Mouse (Mus musculus): ENCODE data around the gene Ahnak. TPM values are rescaled to one million over a fixed set of nuclear protein-coding genes. Genes with fewer than 3 reads are reported as not detected.
"Not testable (repeated sequence)": the region's sequence is repeated elsewhere in the genome, so short reads cannot be mapped to it uniquely, and the experiment has no call there.

Gene Ahnak
- polyA plus RNA-seq, 1 experiment from 2014 or later, result 2.2 TPM

- Histone ChIP-seq H3K9ac (replicated peaks; ENCODE audit: low read depth, low read length) (peak within 1 kb of the TSS; percentile 64), H3K4me2 (ENCODE audit: low read length) (peak within 1 kb of the TSS; percentile 85), H3K4me3 (replicated peaks; ENCODE audit: low read length) (peak within 1 kb of the TSS; percentile 73), H3K4me1 (replicated peaks; ENCODE audit: control insufficient read depth, insufficient read depth, low read length) (peaks cover 19% of the 10 kb centered on the region), H3K27me3 (replicated peaks; ENCODE audit: control insufficient read depth, insufficient read depth, low read length) (no peaks in the 10 kb centered on the region), H3K9me3 (ENCODE audit: control insufficient read depth, low read length) (no peaks in the 10 kb centered on the region), H3K36me3 (ENCODE audit: control insufficient read depth, insufficient read depth) (peaks cover 39% of the 10 kb centered on the region), H3K27ac (ENCODE audit: low read length) (peak within 1 kb of the TSS; percentile 85)
- peak; percentile 99 for ATAC-seq
- WGBS, result under 1% methylated on average over 52 of the region's 52 CpGs
These were observed 22.3 kb upstream of the Ahnak start, which contains the start of gene Eef1g for GRCm38 (mm10) chr19:8966590-8967372. Eef1g (plus strand) TSS chr19:8967041.

GRCm38 (mm10) chr19:8967373-8967743 is 21.7 kb upstream of the Ahnak start:
- Histone ChIP-seq H3K4me1 (replicated peaks; ENCODE audit: control insufficient read depth, insufficient read depth, low read length) (peaks cover 19% of the 10 kb centered on the region), H3K9ac (replicated peaks; ENCODE audit: low read depth, low read length) (peak overlapping the region; percentile 64), H3K27me3 (replicated peaks; ENCODE audit: control insufficient read depth, insufficient read depth, low read length) (no peaks in the 10 kb centered on the region), H3K4me2 (ENCODE audit: low read length) (peak overlapping the region; percentile 85), H3K9me3 (ENCODE audit: control insufficient read depth, low read length) (no peaks in the 10 kb centered on the region), H3K4me3 (replicated peaks; ENCODE audit: low read length) (peak overlapping the region; percentile 73), H3K36me3 (ENCODE audit: control insufficient read depth, insufficient read depth) (peaks cover 43% of the 10 kb centered on the region), H3K27ac (ENCODE audit: low read length) (peak overlapping the region; percentile 61)
- WGBS, result under 1% methylated on average over 8 of the region's 8 CpGs
- ATAC-seq, result 0 out of 2 replicates have a peak, but pooled peaks have one; percentile 0

GRCm38 (mm10) chr19:8967893-8968292 is 21.2 kb upstream of the Ahnak start:
- Histone ChIP-seq H3K4me2 (ENCODE audit: low read length) (peak overlapping the region; percentile 85), H3K36me3 (ENCODE audit: control insufficient read depth, insufficient read depth) (peaks cover 46% of the 10 kb centered on the region), H3K27ac (ENCODE audit: low read length) (no peak overlapping the region; the same call in 1 of the 2 replicates), H3K9me3 (ENCODE audit: control insufficient read depth, low read length) (no peaks in the 10 kb centered on the region), H3K9ac (replicated peaks; ENCODE audit: low read depth, low read length) (peak overlapping the region; percentile 64), H3K27me3 (replicated peaks; ENCODE audit: control insufficient read depth, insufficient read depth, low read length) (no peaks in the 10 kb centered on the region), H3K4me1 (replicated peaks; ENCODE audit: control insufficient read depth, insufficient read depth, low read length) (peaks cover 19% of the 10 kb centered on the region), H3K4me3 (replicated peaks; ENCODE audit: low read length) (peak overlapping the region; percentile 73)
- WGBS, result under 1% methylated on average over 7 of the region's 9 CpGs
- no peak for ATAC-seq

GRCm38 (mm10) chr19:8972491-8972890 is 16.6 kb upstream of the Ahnak start:
- not testable (repeated sequence) for H3K4me3 ChIP-seq (replicated peaks; ENCODE audit: low read length); ATAC-seq; H3K9me3 ChIP-seq (ENCODE audit: control insufficient read depth, low read length); H3K27ac ChIP-seq (ENCODE audit: low read length); H3K9ac ChIP-seq (replicated peaks; ENCODE audit: low read depth, low read length); H3K27me3 ChIP-seq (replicated peaks; ENCODE audit: control insufficient read depth, insufficient read depth, low read length); H3K4me2 ChIP-seq (ENCODE audit: low read length); H3K4me1 ChIP-seq (replicated peaks; ENCODE audit: control insufficient read depth, insufficient read depth, low read length)
- peaks cover 54% of the 10 kb centered on the region for H3K36me3 ChIP-seq (ENCODE audit: control insufficient read depth, insufficient read depth)
- whole genome bisulfite sequencing, result 93% methylated on average over 8 of the region's 8 CpGs

- Histone ChIP-seq H3K9ac (replicated peaks; ENCODE audit: low read depth, low read length) (no peak overlapping the region), H3K27ac (ENCODE audit: low read length) (no peak overlapping the region), H3K4me2 (ENCODE audit: low read length) (no peak overlapping the region), H3K9me3 (ENCODE audit: control insufficient read depth, low read length) (no peaks in the 10 kb centered on the region), H3K4me1 (replicated peaks; ENCODE audit: control insufficient read depth, insufficient read depth, low read length) (no peaks in the 10 kb centered on the region), H3K4me3 (replicated peaks; ENCODE audit: low read length) (no peak overlapping the region), H3K36me3 (ENCODE audit: control insufficient read depth, insufficient read depth) (peaks cover 65% of the 10 kb centered on the region), H3K27me3 (replicated peaks; ENCODE audit: control insufficient read depth, insufficient read depth, low read length) (no peaks in the 10 kb centered on the region)
- 87% methylated on average over 1 of the region's 1 CpGs for WGBS
- no peak for ATAC-seq
These were observed 14.4 kb upstream of the Ahnak start for GRCm38 (mm10) chr19:8974638-8975037.

- ATAC-seq, result no peak
- H3K27ac ChIP-seq (ENCODE audit: low read length), result no peak overlapping the region
- WGBS, result 94% methylated on average over 2 of the region's 2 CpGs
- peaks cover 63% of the 10 kb centered on the region for H3K36me3 ChIP-seq (ENCODE audit: control insufficient read depth, insufficient read depth)
- H3K4me1 ChIP-seq (replicated peaks; ENCODE audit: control insufficient read depth, insufficient read depth, low read length), result no peaks in the 10 kb centered on the region
- no peak overlapping the region for H3K4me3 ChIP-seq (replicated peaks; ENCODE audit: low read length)
- no peak overlapping the region for H3K4me2 ChIP-seq (ENCODE audit: low read length)
- H3K27me3 ChIP-seq (replicated peaks; ENCODE audit: control insufficient read depth, insufficient read depth, low read length), result no peaks in the 10 kb centered on the region
- no peak overlapping the region for H3K9ac ChIP-seq (replicated peaks; ENCODE audit: low read depth, low read length)
- no peaks in the 10 kb centered on the region for H3K9me3 ChIP-seq (ENCODE audit: control insufficient read depth, low read length)
These were observed 13.6 kb upstream of the Ahnak start for GRCm38 (mm10) chr19:8975491-8975890.

GRCm38 (mm10) chr19:8976535-8976934 is 12.5 kb upstream of the Ahnak start:
- Histone ChIP-seq H3K9me3 (ENCODE audit: control insufficient read depth, low read length) (no peaks in the 10 kb centered on the region), H3K4me1 (replicated peaks; ENCODE audit: control insufficient read depth, insufficient read depth, low read length) (peaks cover 7% of the 10 kb centered on the region), H3K27ac (ENCODE audit: low read length) (no peak overlapping the region), H3K27me3 (replicated peaks; ENCODE audit: control insufficient read depth, insufficient read depth, low read length) (no peaks in the 10 kb centered on the region), H3K4me3 (replicated peaks; ENCODE audit: low read length) (no peak overlapping the region), H3K36me3 (ENCODE audit: control insufficient read depth, insufficient read depth) (peaks cover 54% of the 10 kb centered on the region), H3K9ac (replicated peaks; ENCODE audit: low read depth, low read length) (no peak overlapping the region), H3K4me2 (ENCODE audit: low read length) (no peak overlapping the region)
- 43% methylated on average over 3 of the region's 3 CpGs for WGBS
- peak; percentile 41; the same call in 1 of the 2 replicates for ATAC-seq

- Histone ChIP-seq H3K4me3 (replicated peaks; ENCODE audit: low read length) (no peak overlapping the region), H3K27me3 (replicated peaks; ENCODE audit: control insufficient read depth, insufficient read depth, low read length) (no peaks in the 10 kb centered on the region), H3K4me1 (replicated peaks; ENCODE audit: control insufficient read depth, insufficient read depth, low read length) (peaks cover 30% of the 10 kb centered on the region), H3K4me2 (ENCODE audit: low read length) (no peak overlapping the region), H3K9ac (replicated peaks; ENCODE audit: low read depth, low read length) (no peak overlapping the region), H3K36me3 (ENCODE audit: control insufficient read depth, insufficient read depth) (peaks cover 18% of the 10 kb centered on the region), H3K27ac (ENCODE audit: low read length) (no peak overlapping the region), H3K9me3 (ENCODE audit: control insufficient read depth, low read length) (no peaks in the 10 kb centered on the region)
- no peak for ATAC-seq
- 56% methylated on average over 5 of the region's 5 CpGs for WGBS
These were observed 8.3 kb upstream of the Ahnak start for GRCm38 (mm10) chr19:8980771-8981170.

GRCm38 (mm10) chr19:8981450-8982168 is 7.5 kb upstream of the Ahnak start:
- no peak overlapping the region for H3K9ac ChIP-seq (replicated peaks; ENCODE audit: low read depth, low read length)
- 68% methylated on average over 2 of the region's 2 CpGs for WGBS
- peaks cover 18% of the 10 kb centered on the region for H3K36me3 ChIP-seq (ENCODE audit: control insufficient read depth, insufficient read depth)
- no peaks in the 10 kb centered on the region for H3K9me3 ChIP-seq (ENCODE audit: control insufficient read depth, low read length)
- peaks cover 30% of the 10 kb centered on the region for H3K4me1 ChIP-seq (replicated peaks; ENCODE audit: control insufficient read depth, insufficient read depth, low read length)
- H3K27ac ChIP-seq (ENCODE audit: low read length), result no peak overlapping the region
- no peaks in the 10 kb centered on the region for H3K27me3 ChIP-seq (replicated peaks; ENCODE audit: control insufficient read depth, insufficient read depth, low read length)
- no peak overlapping the region for H3K4me2 ChIP-seq (ENCODE audit: low read length)
- no peak overlapping the region for H3K4me3 ChIP-seq (replicated peaks; ENCODE audit: low read length)
- ATAC-seq, result peak; percentile 19; the same call in 1 of the 2 replicates

Measured in forebrain, embryonic 16.5 days (tissue).